Mouse (Mus musculus) myocyte (in vitro differentiated cells): ENCODE measurements around the gene Heg1.

Experiments
- CEBPB ChIP-seq: IDR thresholded peaks from 2 replicates; pipeline ENCODE4 v1.6.1; 2011; ENCODE audit warnings: mild to moderate bottlenecking, moderate library complexity; ENCODE audit not compliant: poor library complexity, insufficient read depth, severe bottlenecking
- E2F4 ChIP-seq: IDR thresholded peaks from one replicate; pipeline ENCODE4 v1.6.1; 2011; ENCODE audit warnings: mild to moderate bottlenecking, control low read depth, moderate library complexity; ENCODE audit not compliant: insufficient read depth
- POLR2A ChIP-seq: IDR thresholded peaks from one replicate; pipeline ENCODE4 v1.6.1; 2011; ENCODE audit warnings: low read depth, mild to moderate bottlenecking, control low read depth, moderate library complexity; ENCODE audit not compliant: insufficient read length

DNA sequence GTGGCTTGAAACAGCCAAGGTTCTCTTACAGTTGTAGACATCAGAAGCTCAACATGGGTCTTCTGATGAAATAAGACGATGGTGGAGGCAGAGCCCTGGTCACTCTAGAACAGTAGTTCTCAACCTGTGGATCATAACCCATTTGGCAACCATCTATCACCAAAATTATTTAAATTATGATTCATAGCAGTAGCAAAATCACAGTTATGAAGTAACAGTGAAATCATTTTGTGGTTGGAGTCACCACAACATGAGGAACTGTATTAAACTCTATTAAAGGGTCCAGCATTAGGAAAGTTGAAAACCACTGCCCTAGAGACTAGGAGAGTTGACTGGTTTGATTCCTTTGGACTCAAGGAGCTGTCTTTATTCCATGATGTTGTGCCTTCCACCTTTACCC, 15.1 kb upstream of the Heg1 start:
- TF ChIP-seq CEBPB: 0 out of 2 replicates have a peak, but pooled peaks have one; percentile 13
- no peak for TF ChIP-seq POLR2A
- TF ChIP-seq E2F4: no peak
